ENCODE assay signal across 27 mouse cellular contexts in genomic region chr10:69104883-69105225, GRCm38 (mm10). TPM values are rescaled to one million over a fixed set of nuclear protein-coding genes. Genes with fewer than 3 reads are reported as not detected.
A peak's percentile ranks its signal among the peaks of the same experiment; 100 is the strongest.
DNase-seq lines count a peak whose midpoint lies in the region; ATAC-seq and TF ChIP-seq lines count a peak whose summit lies in the region.
"Had no signal": no experiment of that assay in that cellular context is flagged by ENCODE, and none has a peak within 500 bp of the region (broad histone marks: within the 10 kb centered on the region; RNA-seq: fewer than 3 reads in every experiment).

No protein-coding gene starts in this region.

- ATAC-seq in embryonic facial prominence, embryonic 14.5 days (ENCODE audit: low read depth), result 0 out of 2 replicates have a peak, but pooled peaks have one; percentile 30
- ATAC-seq in limb, embryonic 14.5 days (ENCODE audit: low FRiP score, low read depth), result no peak
- no peak for ATAC-seq in lung, postnatal 0 days
- peak; percentile 35 for ATAC-seq in stomach, postnatal 0 days (ENCODE audit: low FRiP score, low TSS enrichment)
- ATAC-seq: forebrain, postnatal 0 days; midbrain, embryonic 15.5 days had no signal

- H3K9ac ChIP-seq in embryonic facial prominence, embryonic 14.5 days (ENCODE audit: low read depth, low read length), result no peak overlapping the region
- no peak overlapping the region for H3K9ac ChIP-seq in limb, embryonic 14.5 days (ENCODE audit: low read depth, low read length, severe bottlenecking)
- no peak overlapping the region for H3K9ac ChIP-seq in lung, postnatal 0 days (replicated peaks; ENCODE audit: low read depth)
- no peak overlapping the region for H3K9ac ChIP-seq in stomach, postnatal 0 days (ENCODE audit: low read length)
- H3K9ac ChIP-seq: embryonic facial prominence, embryonic 12.5 days; forebrain, postnatal 0 days; hindbrain, embryonic 14.5 days; kidney, embryonic 15.5 days; limb, embryonic 15.5 days; midbrain, embryonic 15.5 days had no signal

- peak; percentile 78 for DNase-seq in embryonic facial prominence, embryonic 14.5 days (ENCODE audit: low spot score)
- DNase-seq in embryonic facial prominence, embryonic 10.5 days (ENCODE audit: low spot score), result no peak
- peak; percentile 49 for DNase-seq in limb, embryonic 14.5 days (ENCODE audit: low spot score)
- no peak for DNase-seq in limb, embryonic 10.5 days (ENCODE audit: low spot score)
- no peak for DNase-seq in lung, postnatal 0 days (ENCODE audit: low spot score)
- DNase-seq in lung, adult 18-20 months, result no peak
- DNase-seq in stomach, postnatal 0 days (ENCODE audit: low spot score), result no peak
- DNase-seq in left cerebral cortex, postnatal 4 days, result no peak
- DNase-seq: adrenal gland, postnatal 10 days; cerebellum, adult 11 months; cerebellum, adult 9-10 months; cerebellum, postnatal 36 days; forebrain, postnatal 0 days; heart, postnatal 10 days; kidney, adult 18-20 months; kidney, postnatal 25 days; lung, postnatal 4 days; right cerebral cortex, postnatal 25 days; spleen, adult 18-20 months; thymus, postnatal 4 days had no signal

- peaks cover 7% of the 10 kb centered on the region; the same call in 1 of the 2 replicates for H3K4me1 ChIP-seq in embryonic facial prominence, embryonic 14.5 days (ENCODE audit: control insufficient read depth, insufficient read depth, low read length)
- H3K4me1 ChIP-seq in embryonic facial prominence, embryonic 10.5 days, result no peaks in the 10 kb centered on the region
- H3K4me1 ChIP-seq in limb, embryonic 14.5 days (ENCODE audit: control insufficient read depth, insufficient read depth, low read length), result peaks cover 18% of the 10 kb centered on the region
- H3K4me1 ChIP-seq in limb, embryonic 10.5 days, result no peaks in the 10 kb centered on the region
- peaks cover 3% of the 10 kb centered on the region; the same call in 1 of the 2 replicates for H3K4me1 ChIP-seq in lung, postnatal 0 days (ENCODE audit: insufficient read depth, low read depth, low read length)
- no peaks in the 10 kb centered on the region for H3K4me1 ChIP-seq in stomach, postnatal 0 days (replicated peaks; ENCODE audit: control insufficient read depth, insufficient read depth)
- H3K4me1 ChIP-seq: kidney, embryonic 15.5 days; midbrain, embryonic 15.5 days had no signal

- TF ChIP-seq CTCF in lung, postnatal 0 days (IDR thresholded peaks at IDR 0.05), result peak; percentile 19; the same call in 1 of the 2 replicates
- no peak for TF ChIP-seq CTCF in stomach, postnatal 0 days (IDR thresholded peaks at IDR 0.05; ENCODE audit: low read depth)

- no peaks in the 10 kb centered on the region for H3K9me3 ChIP-seq in embryonic facial prominence, embryonic 14.5 days (ENCODE audit: control insufficient read depth, low read length)
- no peaks in the 10 kb centered on the region for H3K9me3 ChIP-seq in embryonic facial prominence, embryonic 10.5 days
- no peaks in the 10 kb centered on the region for H3K9me3 ChIP-seq in limb, embryonic 14.5 days (ENCODE audit: control insufficient read depth, low read length)
- no peaks in the 10 kb centered on the region for H3K9me3 ChIP-seq in limb, embryonic 10.5 days (replicated peaks)
- H3K9me3 ChIP-seq in lung, postnatal 0 days (ENCODE audit: low read length), result no peaks in the 10 kb centered on the region
- H3K9me3 ChIP-seq in stomach, postnatal 0 days (ENCODE audit: control insufficient read depth, low read length), result no peaks in the 10 kb centered on the region
- H3K9me3 ChIP-seq: embryonic facial prominence, embryonic 12.5 days; kidney, embryonic 15.5 days; limb, embryonic 15.5 days; midbrain, embryonic 15.5 days had no signal

- no peak overlapping the region for H3K27ac ChIP-seq in embryonic facial prominence, embryonic 14.5 days (replicated peaks; ENCODE audit: low read depth, low read length)
- H3K27ac ChIP-seq in embryonic facial prominence, embryonic 10.5 days (replicated peaks), result no peak overlapping the region
- no peak overlapping the region for H3K27ac ChIP-seq in limb, embryonic 14.5 days (replicated peaks; ENCODE audit: low read depth, low read length)
- no peak overlapping the region for H3K27ac ChIP-seq in limb, embryonic 10.5 days
- peak overlapping the region; percentile 47; the same call in 1 of the 2 replicates for H3K27ac ChIP-seq in lung, postnatal 0 days (ENCODE audit: low read length)
- peak overlapping the region; percentile 79 for H3K27ac ChIP-seq in stomach, postnatal 0 days (replicated peaks)
- H3K27ac ChIP-seq: embryonic facial prominence, embryonic 12.5 days; hindbrain, embryonic 14.5 days; kidney, embryonic 15.5 days; limb, embryonic 15.5 days; midbrain, embryonic 15.5 days had no signal

- TF ChIP-seq EP300 in lung, postnatal 0 days (IDR thresholded peaks at IDR 0.05), result no peak; the same call in 1 of the 2 replicates
- TF ChIP-seq EP300 in stomach, postnatal 0 days (optimal IDR thresholded peaks at IDR 0.05), result no peak

- intact Hi-C loops in left cerebral cortex, postnatal 4 days (cut with DNase I), result no loop called here

- no peak for TF ChIP-seq POLR2A in limb, embryonic 14.5 days (IDR thresholded peaks at IDR 0.05; ENCODE audit: borderline replicate concordance, extremely low read depth, insufficient read depth, insufficient read length)

- no peak overlapping the region for H3K4me2 ChIP-seq in embryonic facial prominence, embryonic 14.5 days (ENCODE audit: low read depth, low read length)
- H3K4me2 ChIP-seq in limb, embryonic 14.5 days (replicated peaks; ENCODE audit: low read depth, low read length, severe bottlenecking), result no peak overlapping the region
- no peak overlapping the region for H3K4me2 ChIP-seq in lung, postnatal 0 days (replicated peaks; ENCODE audit: low read depth, low read length)
- no peak overlapping the region for H3K4me2 ChIP-seq in stomach, postnatal 0 days (replicated peaks; ENCODE audit: low read depth)
- H3K4me2 ChIP-seq: embryonic facial prominence, embryonic 12.5 days; hindbrain, embryonic 14.5 days; kidney, embryonic 15.5 days; limb, embryonic 15.5 days; midbrain, embryonic 15.5 days had no signal

- no peak overlapping the region for H3K4me3 ChIP-seq in embryonic facial prominence, embryonic 14.5 days (ENCODE audit: low read depth, low read length)
- H3K4me3 ChIP-seq in embryonic facial prominence, embryonic 10.5 days, result no peak overlapping the region
- H3K4me3 ChIP-seq in limb, embryonic 14.5 days (replicated peaks; ENCODE audit: low read length), result no peak overlapping the region
- H3K4me3 ChIP-seq in limb, embryonic 10.5 days, result no peak overlapping the region
- H3K4me3 ChIP-seq in lung, postnatal 0 days (ENCODE audit: low read depth, low read length), result no peak overlapping the region
- no peak overlapping the region for H3K4me3 ChIP-seq in stomach, postnatal 0 days (ENCODE audit: low read depth, low read length)
- H3K4me3 ChIP-seq: embryonic facial prominence, embryonic 12.5 days; kidney, embryonic 15.5 days; limb, embryonic 15.5 days; midbrain, embryonic 15.5 days had no signal

- H3K27me3 ChIP-seq in embryonic facial prominence, embryonic 14.5 days (replicated peaks; ENCODE audit: control insufficient read depth, insufficient read depth, low read length), result no peaks in the 10 kb centered on the region
- H3K27me3 ChIP-seq in embryonic facial prominence, embryonic 10.5 days (replicated peaks; ENCODE audit: low read depth, poor library complexity, severe bottlenecking), result no peaks in the 10 kb centered on the region
- H3K27me3 ChIP-seq in limb, embryonic 14.5 days (ENCODE audit: control insufficient read depth, insufficient read depth, low read length), result no peaks in the 10 kb centered on the region
- no peaks in the 10 kb centered on the region for H3K27me3 ChIP-seq in limb, embryonic 10.5 days (ENCODE audit: low read depth, poor library complexity, severe bottlenecking)
- no peaks in the 10 kb centered on the region for H3K27me3 ChIP-seq in lung, postnatal 0 days (replicated peaks; ENCODE audit: insufficient read depth, low read length)
- no peaks in the 10 kb centered on the region for H3K27me3 ChIP-seq in stomach, postnatal 0 days (ENCODE audit: control insufficient read depth, insufficient read depth, low read length)
- H3K27me3 ChIP-seq: CH12.LX; embryonic facial prominence, embryonic 12.5 days; kidney, embryonic 15.5 days; limb, embryonic 15.5 days; midbrain, embryonic 15.5 days had no signal

- H3K36me3 ChIP-seq in embryonic facial prominence, embryonic 14.5 days (ENCODE audit: control insufficient read depth, insufficient read depth, low read length), result no peaks in the 10 kb centered on the region
- H3K36me3 ChIP-seq in embryonic facial prominence, embryonic 10.5 days (replicated peaks), result no peaks in the 10 kb centered on the region
- H3K36me3 ChIP-seq in limb, embryonic 14.5 days (ENCODE audit: control insufficient read depth, insufficient read depth, low read length), result no peaks in the 10 kb centered on the region
- H3K36me3 ChIP-seq in limb, embryonic 10.5 days, result no peaks in the 10 kb centered on the region
- no peaks in the 10 kb centered on the region for H3K36me3 ChIP-seq in lung, postnatal 0 days (ENCODE audit: insufficient read depth, low read length)
- H3K36me3 ChIP-seq in stomach, postnatal 0 days (ENCODE audit: control insufficient read depth, insufficient read depth, low read length), result no peaks in the 10 kb centered on the region
- H3K36me3 ChIP-seq: embryonic facial prominence, embryonic 12.5 days; G1E; kidney, embryonic 15.5 days; limb, embryonic 15.5 days; midbrain, embryonic 15.5 days had no signal

- 50% methylated on average over 9 of the region's 9 CpGs for WGBS in embryonic facial prominence, embryonic 14.5 days
- WGBS in embryonic facial prominence, embryonic 10.5 days, result 81% methylated on average over 9 of the region's 9 CpGs
- 67% methylated on average over 9 of the region's 9 CpGs for WGBS in limb, embryonic 14.5 days
- 83% methylated on average over 9 of the region's 9 CpGs for WGBS in limb, embryonic 10.5 days
- WGBS in lung, postnatal 0 days, result 41% methylated on average over 9 of the region's 9 CpGs
- WGBS in stomach, postnatal 0 days, result 50% methylated on average over 9 of the region's 9 CpGs

RNA-seq across cellular contexts. Expression of gene Rhobtb1, which starts 46.4 kb away (rescaled TPM):
- 27.7 and 28.0 TPM in 2 replicates for polyA plus RNA-seq in embryonic facial prominence, embryonic 14.5 days (2014; fragmentation: Nextera tagmentation; extraction: Ambion mirVana)
- 17.1 and 19.3 TPM in 2 replicates for polyA plus RNA-seq in embryonic facial prominence, embryonic 10.5 days (2016; fragmentation: Nextera tagmentation; extraction: Ambion mirVana)
- 17.5 and 18.1 TPM in 2 replicates for polyA plus RNA-seq in limb, embryonic 14.5 days (2012; rRNA removed)
- polyA plus RNA-seq in limb, embryonic 14.5 days (2014; fragmentation: Nextera tagmentation; extraction: Ambion mirVana), result 35.0 and 38.6 TPM in 2 replicates
- 15.3 and 20.2 TPM in 2 replicates for polyA plus RNA-seq in limb, embryonic 10.5 days (2016; fragmentation: Nextera tagmentation; extraction: Ambion mirVana)
- 12.7 and 15.2 TPM in 2 replicates for polyA plus RNA-seq in lung, postnatal 0 days (2015; fragmentation: Nextera tagmentation; extraction: Ambion mirVana)
- polyA plus RNA-seq in stomach, postnatal 0 days (2015; fragmentation: Nextera tagmentation; extraction: Ambion mirVana), result 27.1 and 34.4 TPM in 2 replicates
- 10 to 100 TPM; 24.5 to 24.6 TPM for total RNA-seq in left cerebral cortex, postnatal 4 days (2021)
- polyA plus RNA-seq: G1E had no signal

Comparison
In these comparisons a context has a peak if more than half of its experiments do, and no peak if none do; other contexts are left out.
1. DNase-seq: peak in embryonic facial prominence, embryonic 14.5 days (single experiment) and limb, embryonic 14.5 days (single experiment); none in embryonic facial prominence, embryonic 10.5 days (single experiment), limb, embryonic 10.5 days (single experiment), lung, postnatal 0 days (single experiment), lung, adult 18-20 months (0 of 2), stomach, postnatal 0 days (single experiment) and left cerebral cortex, postnatal 4 days (single experiment).
2. ATAC-seq: peak in embryonic facial prominence, embryonic 14.5 days (single experiment) and stomach, postnatal 0 days (single experiment); none in limb, embryonic 14.5 days (single experiment) and lung, postnatal 0 days (single experiment).
3. H3K27ac ChIP-seq: peak in lung, postnatal 0 days (single experiment) and stomach, postnatal 0 days (single experiment); none in embryonic facial prominence, embryonic 14.5 days (single experiment), embryonic facial prominence, embryonic 10.5 days (single experiment), limb, embryonic 14.5 days (single experiment) and limb, embryonic 10.5 days (single experiment).